ENCODE assay signal across 8 mouse cellular contexts in genomic region chr11:12464181-12465162, GRCm38 (mm10). TPM values are rescaled to one million over a fixed set of nuclear protein-coding genes. Genes with fewer than 3 reads are reported as not detected.
DNase-seq lines count a peak whose midpoint lies in the region; ATAC-seq lines count a peak whose summit lies in the region.

Gene Cobl (minus strand): TSS chr11:12464960.

- H3K4me3 ChIP-seq in embryonic facial prominence, embryonic 14.5 days (ENCODE audit: low read depth, low read length), result peak within 1 kb of the TSS; percentile 67
- H3K4me3 ChIP-seq in stomach, embryonic 14.5 days (ENCODE audit: low read depth, low read length), result peak within 1 kb of the TSS; percentile 70

- intact Hi-C loops in heart, postnatal 14 days (cut with DNase I), result no loop called here

- peak; percentile 60 for ATAC-seq in embryonic facial prominence, embryonic 14.5 days (ENCODE audit: low read depth)
- peak; percentile 64 for ATAC-seq in stomach, embryonic 14.5 days (ENCODE audit: insufficient number of reproducible peaks, insufficient read depth, low FRiP score, low read depth)
- ATAC-seq in inflammation-experienced regulatory T-cells, adult 6 months, result no peak

- H3K36me3 ChIP-seq in embryonic facial prominence, embryonic 14.5 days (ENCODE audit: control insufficient read depth, insufficient read depth, low read length), result no peaks in the 10 kb centered on the region
- no peaks in the 10 kb centered on the region for H3K36me3 ChIP-seq in stomach, embryonic 14.5 days (ENCODE audit: control insufficient read depth, insufficient read depth, low read length)

- WGBS in embryonic facial prominence, embryonic 14.5 days, result 2% methylated on average over 27 of the region's 89 CpGs
- WGBS in large intestine, adult 2 months, result under 1% methylated on average over 82 of the region's 89 CpGs
- under 1% methylated on average over 80 of the region's 89 CpGs for WGBS in stomach, embryonic 14.5 days

- H3K27ac ChIP-seq in embryonic facial prominence, embryonic 14.5 days (replicated peaks; ENCODE audit: low read depth, low read length), result no peak within 1 kb of the TSS
- no peak within 1 kb of the TSS for H3K27ac ChIP-seq in stomach, embryonic 14.5 days (ENCODE audit: low read length)

- H3K4me2 ChIP-seq in embryonic facial prominence, embryonic 14.5 days (ENCODE audit: low read depth, low read length), result peak within 1 kb of the TSS; percentile 87
- peak within 1 kb of the TSS; percentile 94 for H3K4me2 ChIP-seq in stomach, embryonic 14.5 days (replicated peaks; ENCODE audit: low read depth, low read length)

- peaks cover 4% of the 10 kb centered on the region; the same call in 1 of the 2 replicates for H3K4me1 ChIP-seq in embryonic facial prominence, embryonic 14.5 days (ENCODE audit: control insufficient read depth, insufficient read depth, low read length)
- H3K4me1 ChIP-seq in stomach, embryonic 14.5 days (ENCODE audit: control insufficient read depth, insufficient read depth, low read length), result peaks cover 7% of the 10 kb centered on the region; the same call in 1 of the 2 replicates

- DNase-seq in lung, adult 18-20 months, result peak; percentile 38 to 57
- DNase-seq in lung, postnatal 25 days (ENCODE audit: low spot score), result no peak
- peak; percentile 44 for DNase-seq in embryonic facial prominence, embryonic 14.5 days (ENCODE audit: low spot score)
- DNase-seq in heart, postnatal 14 days, result peak; percentile 26
- DNase-seq in large intestine, adult 2 months (ENCODE audit: low read depth, low spot score), result no peak
- DNase-seq in lung, postnatal 14 days, result peak; percentile 40

- H3K27me3 ChIP-seq in embryonic facial prominence, embryonic 14.5 days (replicated peaks; ENCODE audit: control insufficient read depth, insufficient read depth, low read length), result peaks cover 21% of the 10 kb centered on the region
- H3K27me3 ChIP-seq in stomach, embryonic 14.5 days (ENCODE audit: control insufficient read depth, insufficient read depth, low read length), result no peaks in the 10 kb centered on the region

- no peaks in the 10 kb centered on the region for H3K9me3 ChIP-seq in embryonic facial prominence, embryonic 14.5 days (ENCODE audit: control insufficient read depth, low read length)
- H3K9me3 ChIP-seq in stomach, embryonic 14.5 days (ENCODE audit: control insufficient read depth, low read depth, low read length), result no peaks in the 10 kb centered on the region

- H3K9ac ChIP-seq in embryonic facial prominence, embryonic 14.5 days (ENCODE audit: low read depth, low read length), result peak within 1 kb of the TSS; percentile 69
- H3K9ac ChIP-seq in stomach, embryonic 14.5 days (replicated peaks; ENCODE audit: low read depth, low read length), result peak within 1 kb of the TSS; percentile 33

RNA-seq across cellular contexts. Expression of gene Cobl, which starts in this region (rescaled TPM):
- 54.6 and 62.0 TPM in 2 replicates for polyA plus RNA-seq in embryonic facial prominence, embryonic 14.5 days (2014; fragmentation: Nextera tagmentation; extraction: Ambion mirVana)
- 10 to 100 TPM; 20.0 to 20.5 TPM for total RNA-seq in heart, postnatal 14 days (2021)
- polyA plus RNA-seq in large intestine, adult 2 months (2012; rRNA removed), result 23.5 and 50.8 TPM in 2 replicates
- 9.5 and 14.2 TPM in 2 replicates for polyA plus RNA-seq in stomach, embryonic 14.5 days (2014; fragmentation: Nextera tagmentation; extraction: Ambion mirVana)
- under 1 TPM; 0.20 to 0.58 (median 0.36) TPM for polyA plus RNA-seq in inflammation-experienced regulatory T-cells, adult 6 months (2017; shearing (Covaris generic))

Comparison
In these comparisons a context has a peak if more than half of its experiments do, and no peak if none do; other contexts are left out.
1. DNase-seq: peak in lung, adult 18-20 months (2 of 2), embryonic facial prominence, embryonic 14.5 days (single experiment), heart, postnatal 14 days (2 of 2) and lung, postnatal 14 days (single experiment); none in lung, postnatal 25 days (single experiment) and large intestine, adult 2 months (single experiment).